Mouse (Mus musculus) spleen, postnatal 0 days (tissue): Measurements from ENCODE around the gene Gm5108. TPM values are rescaled to one million over a fixed set of nuclear protein-coding genes. Genes with fewer than 3 reads are reported as not detected.

Experiments used
- polyA plus RNA-seq: library from polyadenylated mRNA; unstranded; fragments of >200 nt; fragmentation: Nextera tagmentation; extraction: Ambion mirVana; gene quantifications from 2 replicates; pipeline ENCODE4 v1.2.1, GENCODE M21; 2015

The Gm5108 gene
- not detected in 2 replicates for polyA plus RNA-seq

DNA sequence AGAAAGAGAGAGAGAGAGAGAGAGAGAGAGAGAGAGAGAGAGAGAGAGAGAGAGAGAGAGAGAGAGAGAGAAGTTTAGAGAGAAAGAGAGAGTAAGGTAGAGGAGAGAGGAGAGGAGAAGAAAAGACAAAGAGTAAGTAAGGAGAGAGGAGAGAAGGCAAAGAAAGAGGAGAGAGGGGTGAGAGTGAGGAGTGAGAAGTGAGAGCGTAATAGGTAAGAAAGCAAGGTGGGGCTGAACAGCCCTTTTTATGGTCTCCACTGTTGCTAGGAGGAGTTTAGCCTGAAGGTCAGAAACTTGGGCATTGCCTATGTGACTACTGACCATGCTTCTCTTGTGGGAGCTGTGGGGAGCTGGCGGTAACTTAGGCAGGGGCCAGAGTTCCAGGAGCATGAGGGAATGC is at the start of gene Gm5108:
Gene Gm5108 (plus strand): TSS at position 301 of the 400 bp plus-strand sequence.

DNA sequence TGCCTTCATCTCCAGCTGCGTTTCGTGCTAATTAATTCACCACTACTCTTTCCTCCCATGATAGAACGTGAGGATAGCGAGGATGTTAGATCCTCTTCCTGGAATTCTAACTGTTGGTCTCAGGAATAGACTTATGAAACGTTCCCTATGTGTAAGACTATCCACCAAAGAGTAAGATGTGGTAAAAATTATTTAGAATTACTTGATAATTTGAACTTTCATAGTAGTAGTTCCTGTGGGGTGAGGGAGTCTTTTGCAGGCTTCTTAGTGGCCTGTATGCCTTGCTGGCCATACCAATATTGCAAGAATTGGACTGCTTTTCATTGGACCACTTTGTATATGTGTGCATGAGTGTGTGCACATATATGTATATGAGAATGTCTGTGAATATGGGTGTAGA is 4.9 kb downstream of the Gm5108 start, which contains the start of gene Gm21905:
Gene Gm21905 (minus strand): TSS at position 101 of the 400 bp plus-strand sequence.

Other genes starting within 250 kb of the Gm5108 start
- 52.3 and 58.0 TPM in 2 replicates for gene Atp8a1, start 94.2 kb upstream of the Gm5108 start, polyA plus RNA-seq
- not detected in 2 replicates for gene Gm21905, start 4.8 kb downstream of the Gm5108 start, polyA plus RNA-seq
- gene Grxcr1, start 90.2 kb downstream of the Gm5108 start, polyA plus RNA-seq: not detected in 2 replicates